Mouse (Mus musculus): ENCODE results near the gene Olfr1395.
"Not testable (repeated sequence)": the region's sequence is repeated elsewhere in the genome, so short reads cannot be mapped to it uniquely, and the experiment has no call there.

The Olfr1395 gene

GRCm38 (mm10) chr11:49176047-49176779, 34.1 kb downstream of the Olfr1395 start:
- not testable (repeated sequence) for DNase-seq

- DNase-seq: no peak
These were observed 41.1 kb downstream of the Olfr1395 start for GRCm38 (mm10) chr11:49183172-49183571.

- no peak for DNase-seq
These were observed 44.4 kb downstream of the Olfr1395 start for GRCm38 (mm10) chr11:49186452-49186851.

GRCm38 (mm10) chr11:49186955-49187488, 44.9 kb downstream of the Olfr1395 start, which contains the start of gene Btnl9:
Gene Btnl9, minus strand, starts transcription at chr11:49187159.
- no peak for DNase-seq

- DNase-seq: no peak
These were observed 45.6 kb downstream of the Olfr1395 start for GRCm38 (mm10) chr11:49187701-49188100.

- peak; percentile 86 for DNase-seq
These were observed 47.7 kb downstream of the Olfr1395 start for GRCm38 (mm10) chr11:49189737-49190136.

- no peak for DNase-seq
These were observed 49.0 kb downstream of the Olfr1395 start for GRCm38 (mm10) chr11:49191083-49191482.

- DNase-seq: not testable (repeated sequence)
These were observed 52.7 kb downstream of the Olfr1395 start for GRCm38 (mm10) chr11:49194771-49195170.

- peak; percentile 50 for DNase-seq
These were observed 53.8 kb downstream of the Olfr1395 start for GRCm38 (mm10) chr11:49195819-49196322.
